Mouse (Mus musculus): ENCODE results near the gene Mas1. TPM values are rescaled to one million over a fixed set of nuclear protein-coding genes. Genes with fewer than 3 reads are reported as not detected.
"Not testable (repeated sequence)": the region's sequence is repeated elsewhere in the genome, so short reads cannot be mapped to it uniquely, and the experiment has no call there.

The Mas1 gene
- polyA plus RNA-seq, 1 experiment from 2014 or later = 0.19 TPM

GRCm38 (mm10) chr17:12904349-12904748 is 36.4 kb upstream of the Mas1 start:
- Histone ChIP-seq H3K4me1 (ENCODE audit: control insufficient read depth, insufficient read depth, low read length) (no peaks in the 10 kb centered on the region), H3K36me3 (ENCODE audit: control insufficient read depth, insufficient read depth, low read length) (no peaks in the 10 kb centered on the region), H3K9ac (ENCODE audit: low read length) (no peak overlapping the region), H3K9me3 (ENCODE audit: control insufficient read depth, low read length) (no peaks in the 10 kb centered on the region), H3K4me3 (ENCODE audit: low read depth, low read length) (no peak overlapping the region), H3K27me3 (ENCODE audit: control insufficient read depth, insufficient read depth, low read length) (no peaks in the 10 kb centered on the region), H3K27ac (ENCODE audit: low read depth, low read length) (no peak overlapping the region), H3K4me2 (ENCODE audit: low read depth) (no peak overlapping the region)
- DNase-seq (ENCODE audit: low spot score) (no peak), ATAC-seq (ENCODE audit: insufficient read depth, low FRiP score, low TSS enrichment) (no peak)
- WGBS = 91% methylated on average over 1 of the region's 1 CpGs

- Histone ChIP-seq H3K27ac (ENCODE audit: low read depth, low read length) (no peak overlapping the region), H3K27me3 (ENCODE audit: control insufficient read depth, insufficient read depth, low read length) (no peaks in the 10 kb centered on the region), H3K9ac (ENCODE audit: low read length) (no peak overlapping the region), H3K4me3 (ENCODE audit: low read depth, low read length) (no peak overlapping the region), H3K36me3 (ENCODE audit: control insufficient read depth, insufficient read depth, low read length) (no peaks in the 10 kb centered on the region), H3K4me1 (ENCODE audit: control insufficient read depth, insufficient read depth, low read length) (no peaks in the 10 kb centered on the region), H3K4me2 (ENCODE audit: low read depth) (no peak overlapping the region), H3K9me3 (ENCODE audit: control insufficient read depth, low read length) (no peaks in the 10 kb centered on the region)
- 50% methylated on average over 11 of the region's 12 CpGs for WGBS
- ATAC-seq (ENCODE audit: insufficient read depth, low FRiP score, low TSS enrichment) = no peak; the same call in 1 of the 2 replicates
- DNase-seq (ENCODE audit: low spot score) = no peak
Observed at GRCm38 (mm10) chr17:12903372-12904333, 35.7 kb upstream of the Mas1 start.

- H3K9ac ChIP-seq (ENCODE audit: low read length) = no peak overlapping the region
- no peak overlapping the region for H3K4me3 ChIP-seq (ENCODE audit: low read depth, low read length)
- H3K27me3 ChIP-seq (ENCODE audit: control insufficient read depth, insufficient read depth, low read length) = no peaks in the 10 kb centered on the region
- H3K36me3 ChIP-seq (ENCODE audit: control insufficient read depth, insufficient read depth, low read length) = no peaks in the 10 kb centered on the region
- H3K27ac ChIP-seq (ENCODE audit: low read depth, low read length) = no peak overlapping the region
- H3K4me2 ChIP-seq (ENCODE audit: low read depth) = no peak overlapping the region
- WGBS = 95% methylated on average over 6 of the region's 6 CpGs
- no peak for ATAC-seq (ENCODE audit: insufficient read depth, low FRiP score, low TSS enrichment)
- H3K9me3 ChIP-seq (ENCODE audit: control insufficient read depth, low read length) = no peaks in the 10 kb centered on the region
- DNase-seq (ENCODE audit: low spot score) = no peak
- no peaks in the 10 kb centered on the region for H3K4me1 ChIP-seq (ENCODE audit: control insufficient read depth, insufficient read depth, low read length)
Observed at GRCm38 (mm10) chr17:12902291-12902690, 34.3 kb upstream of the Mas1 start.

- 42% methylated on average over 2 of the region's 2 CpGs for WGBS
- not testable (repeated sequence) for ATAC-seq (ENCODE audit: insufficient read depth, low FRiP score, low TSS enrichment); H3K27ac ChIP-seq (ENCODE audit: low read depth, low read length); H3K36me3 ChIP-seq (ENCODE audit: control insufficient read depth, insufficient read depth, low read length); H3K4me2 ChIP-seq (ENCODE audit: low read depth); H3K4me1 ChIP-seq (ENCODE audit: control insufficient read depth, insufficient read depth, low read length); H3K4me3 ChIP-seq (ENCODE audit: low read depth, low read length); H3K27me3 ChIP-seq (ENCODE audit: control insufficient read depth, insufficient read depth, low read length); DNase-seq (ENCODE audit: low spot score); H3K9me3 ChIP-seq (ENCODE audit: control insufficient read depth, low read length); H3K9ac ChIP-seq (ENCODE audit: low read length)
Observed at GRCm38 (mm10) chr17:12898607-12899006, 30.7 kb upstream of the Mas1 start.

- Histone ChIP-seq H3K4me2 (ENCODE audit: low read depth) (no peak overlapping the region), H3K4me1 (ENCODE audit: control insufficient read depth, insufficient read depth, low read length) (no peaks in the 10 kb centered on the region), H3K27ac (ENCODE audit: low read depth, low read length) (no peak overlapping the region), H3K9me3 (ENCODE audit: control insufficient read depth, low read length) (no peaks in the 10 kb centered on the region), H3K4me3 (ENCODE audit: low read depth, low read length) (no peak overlapping the region), H3K27me3 (ENCODE audit: control insufficient read depth, insufficient read depth, low read length) (no peaks in the 10 kb centered on the region), H3K9ac (ENCODE audit: low read length) (no peak overlapping the region), H3K36me3 (ENCODE audit: control insufficient read depth, insufficient read depth, low read length) (no peaks in the 10 kb centered on the region)
- DNase-seq (ENCODE audit: low spot score) (no peak), ATAC-seq (ENCODE audit: insufficient read depth, low FRiP score, low TSS enrichment) (no peak)
- WGBS = 92% methylated on average over 5 of the region's 5 CpGs
Observed at GRCm38 (mm10) chr17:12897674-12898073, 29.7 kb upstream of the Mas1 start.

GRCm38 (mm10) chr17:12892033-12892432 is 24.1 kb upstream of the Mas1 start:
- Histone ChIP-seq H3K4me1 (ENCODE audit: control insufficient read depth, insufficient read depth, low read length) (no peaks in the 10 kb centered on the region), H3K9ac (ENCODE audit: low read length) (no peak overlapping the region), H3K4me3 (ENCODE audit: low read depth, low read length) (no peak overlapping the region), H3K27me3 (ENCODE audit: control insufficient read depth, insufficient read depth, low read length) (no peaks in the 10 kb centered on the region), H3K36me3 (ENCODE audit: control insufficient read depth, insufficient read depth, low read length) (peaks cover 3% of the 10 kb centered on the region; the same call in 1 of the 2 replicates), H3K4me2 (ENCODE audit: low read depth) (no peak overlapping the region), H3K27ac (ENCODE audit: low read depth, low read length) (no peak overlapping the region), H3K9me3 (ENCODE audit: control insufficient read depth, low read length) (no peaks in the 10 kb centered on the region)
- WGBS = 95% methylated on average over 9 of the region's 9 CpGs
- DNase-seq (ENCODE audit: low spot score) (no peak), ATAC-seq (ENCODE audit: insufficient read depth, low FRiP score, low TSS enrichment) (no peak)

GRCm38 (mm10) chr17:12891054-12891453 is 23.1 kb upstream of the Mas1 start:
- 90% methylated on average over 4 of the region's 4 CpGs for WGBS
- no peaks in the 10 kb centered on the region for H3K4me1 ChIP-seq (ENCODE audit: control insufficient read depth, insufficient read depth, low read length)
- no peak overlapping the region for H3K4me2 ChIP-seq (ENCODE audit: low read depth)
- no peak overlapping the region for H3K27ac ChIP-seq (ENCODE audit: low read depth, low read length)
- peaks cover 3% of the 10 kb centered on the region; the same call in 1 of the 2 replicates for H3K36me3 ChIP-seq (ENCODE audit: control insufficient read depth, insufficient read depth, low read length)
- no peak overlapping the region for H3K4me3 ChIP-seq (ENCODE audit: low read depth, low read length)
- H3K9ac ChIP-seq (ENCODE audit: low read length) = no peak overlapping the region
- DNase-seq (ENCODE audit: low spot score) (no peak), ATAC-seq (ENCODE audit: insufficient read depth, low FRiP score, low TSS enrichment) (no peak)
- H3K27me3 ChIP-seq (ENCODE audit: control insufficient read depth, insufficient read depth, low read length) = no peaks in the 10 kb centered on the region
- no peaks in the 10 kb centered on the region for H3K9me3 ChIP-seq (ENCODE audit: control insufficient read depth, low read length)

GRCm38 (mm10) chr17:12887021-12887775 is 19.3 kb upstream of the Mas1 start:
- Histone ChIP-seq H3K27me3 (ENCODE audit: control insufficient read depth, insufficient read depth, low read length) (no peaks in the 10 kb centered on the region), H3K36me3 (ENCODE audit: control insufficient read depth, insufficient read depth, low read length) (peaks cover 3% of the 10 kb centered on the region; the same call in 1 of the 2 replicates), H3K4me3 (ENCODE audit: low read depth, low read length) (no peak overlapping the region), H3K9me3 (ENCODE audit: control insufficient read depth, low read length) (no peaks in the 10 kb centered on the region), H3K27ac (ENCODE audit: low read depth, low read length) (no peak overlapping the region), H3K4me1 (ENCODE audit: control insufficient read depth, insufficient read depth, low read length) (no peaks in the 10 kb centered on the region), H3K9ac (ENCODE audit: low read length) (no peak overlapping the region), H3K4me2 (ENCODE audit: low read depth) (no peak overlapping the region)
- 79% methylated on average over 15 of the region's 15 CpGs for WGBS
- ATAC-seq (ENCODE audit: insufficient read depth, low FRiP score, low TSS enrichment) = no peak
- DNase-seq (ENCODE audit: low spot score) = no peak

Measured in neural tube, embryonic 11.5 days (tissue).